Mouse (Mus musculus) adrenal gland, adult 2 months (tissue): ENCODE measurements at regions not wholly inside any gene's neighbourhood (a gene's known extent, or its start where the extent isn't known, plus 50 kb on each side); places are given as distances from the start of the nearest gene placed in this dataset.
A peak's percentile ranks its signal among the peaks of the same experiment; 100 is the strongest.

Experiments used
- DNase-seq: peaks from one replicate; pipeline ENCODE4 v3.0.0; 2021

DNA sequence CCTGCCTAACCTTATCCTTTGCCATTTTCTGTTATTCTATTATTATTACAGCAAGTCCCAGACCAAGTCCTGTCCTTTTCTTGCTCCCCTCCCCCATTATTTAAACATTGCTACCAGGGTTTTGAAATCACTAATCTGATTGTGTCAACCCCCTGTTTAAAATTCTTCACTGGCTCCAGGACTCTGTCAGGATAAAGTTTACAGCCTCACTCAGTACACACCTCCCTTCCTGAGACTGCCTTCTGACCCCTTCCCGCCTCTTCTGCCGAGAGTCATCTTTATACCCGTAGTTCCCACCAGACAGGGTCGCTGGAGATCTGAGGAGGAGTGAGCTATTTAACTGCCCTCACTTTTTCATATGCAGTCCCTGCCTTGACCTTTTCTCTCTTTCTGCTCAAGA is 110.3 kb upstream of the Syt6 start:
- DNase-seq = no peak

DNA sequence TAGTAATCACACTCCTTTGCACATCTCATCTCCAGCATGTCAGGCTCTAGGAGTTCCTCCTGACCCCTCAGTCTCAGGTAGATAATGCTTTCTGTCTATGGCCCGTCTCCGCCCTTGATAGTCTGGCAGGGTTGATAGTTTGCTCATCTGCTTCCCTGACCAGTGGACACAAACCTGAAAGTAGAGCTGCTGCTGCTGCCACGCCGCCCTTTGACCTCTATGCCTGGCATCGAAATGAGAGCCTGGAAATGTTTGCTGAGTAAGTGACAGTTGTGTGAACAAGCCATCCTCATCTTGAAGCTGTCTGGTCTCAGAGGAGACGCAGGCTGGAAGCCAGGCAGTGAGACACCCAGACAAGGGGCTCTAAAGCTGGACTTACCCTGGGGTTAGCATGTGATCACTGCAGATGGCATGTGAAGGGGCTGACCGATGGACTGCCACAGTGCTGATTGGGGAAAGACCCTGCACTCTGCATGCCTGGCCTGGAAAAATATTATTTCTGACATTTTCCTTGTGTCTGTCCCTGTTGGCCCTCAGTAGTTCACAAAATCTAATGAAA is 109.8 kb upstream of the Syt6 start:
- DNase-seq = no peak

DNA sequence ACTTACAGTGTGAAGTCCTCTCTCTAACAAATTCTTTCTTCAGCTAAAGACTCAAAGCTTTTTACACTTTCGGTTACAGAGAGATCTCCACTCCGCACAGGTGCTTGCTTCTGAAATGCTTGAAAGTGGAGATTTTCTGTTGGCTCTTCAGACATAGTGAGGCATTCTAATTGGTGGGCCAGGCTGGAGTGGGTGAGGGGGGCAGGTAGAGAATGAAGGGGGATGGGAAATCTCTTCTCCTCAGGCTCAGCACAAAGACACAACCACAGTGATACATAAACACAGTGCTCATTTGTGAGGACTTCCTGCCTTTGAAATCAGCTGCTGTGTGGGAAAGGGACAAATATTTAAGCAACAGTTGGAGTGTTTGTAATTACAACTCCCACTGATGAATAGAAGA is 109.1 kb upstream of the Syt6 start:
- DNase-seq = no peak

DNA sequence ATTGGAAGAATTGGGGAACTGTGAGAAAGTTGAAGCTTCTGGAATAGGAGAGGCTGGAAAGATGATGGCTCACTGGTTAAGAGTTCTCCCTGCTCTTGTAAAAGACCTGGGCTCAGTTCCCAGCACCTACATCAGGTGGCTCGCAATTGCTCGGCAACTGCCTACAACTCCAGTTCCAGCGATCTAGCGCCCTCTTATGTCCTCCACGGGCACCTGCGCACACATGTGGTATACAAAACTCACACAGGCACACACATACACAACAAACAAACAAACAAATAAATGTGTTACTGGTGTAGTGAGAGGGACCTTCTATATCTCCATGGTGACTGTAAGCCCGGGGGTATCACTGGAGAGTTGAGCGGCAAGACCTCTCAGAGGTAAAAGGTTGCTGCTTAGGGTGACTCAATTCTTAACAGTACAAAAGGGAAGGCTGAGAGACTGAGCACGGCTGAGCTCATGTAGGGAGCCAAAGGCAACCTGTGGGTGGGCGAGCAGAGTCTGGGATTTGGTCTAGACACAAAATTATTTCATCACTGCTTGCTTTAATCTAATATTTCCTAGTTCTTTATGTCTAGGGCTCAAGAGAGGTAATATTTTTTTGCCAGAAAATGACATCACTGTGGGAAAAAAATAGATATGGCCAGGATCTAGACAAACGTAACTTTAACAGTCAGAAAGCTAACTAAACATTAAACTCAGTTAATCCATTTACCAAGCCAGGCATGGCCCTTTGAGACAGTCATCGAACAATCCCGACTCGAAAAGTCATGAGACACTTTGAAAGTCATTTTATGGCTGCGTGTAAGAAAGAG is 104.2 kb upstream of the Syt6 start:
- no peak for DNase-seq

DNA sequence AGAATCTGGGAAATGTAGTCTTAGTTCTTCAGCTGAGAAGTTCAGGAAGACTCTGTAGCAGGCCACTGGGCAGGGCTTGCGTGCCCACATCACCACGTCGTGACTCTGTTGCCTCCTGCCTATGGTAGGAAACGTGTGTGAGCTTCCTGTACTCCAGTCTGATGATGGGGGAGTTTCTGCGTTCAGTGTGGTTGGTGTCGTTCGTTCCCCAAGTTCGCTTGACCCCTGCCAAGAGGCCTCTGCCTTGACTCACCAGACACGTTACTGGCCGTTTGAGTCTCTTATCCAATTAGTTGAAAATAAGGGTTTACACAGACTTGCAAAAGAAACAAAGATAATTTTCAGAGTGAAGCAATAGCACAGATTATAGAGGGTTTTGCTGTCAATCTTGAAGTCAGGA is 102.4 kb upstream of the Syt6 start:
- no peak for DNase-seq

DNA sequence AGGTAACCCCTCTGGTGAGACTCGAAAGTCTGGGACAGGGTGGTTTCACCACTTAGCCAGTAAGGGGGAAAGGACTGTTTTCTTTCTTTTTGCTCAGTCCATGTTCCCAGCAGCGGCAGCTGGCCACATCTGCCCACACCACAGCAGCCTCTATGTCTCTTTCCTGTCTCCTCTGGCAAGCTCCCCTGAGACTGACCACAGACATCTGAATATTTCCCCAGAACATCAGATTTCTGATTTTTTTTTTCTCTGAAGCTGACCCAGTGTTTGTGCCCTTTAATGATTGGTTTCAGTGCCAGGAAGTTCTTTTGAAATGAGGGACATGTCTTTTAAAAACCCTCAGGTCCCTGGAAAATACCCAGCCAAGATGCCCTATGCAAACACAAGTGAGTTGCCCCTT is 101.7 kb upstream of the Syt6 start:
- DNase-seq = no peak

DNA sequence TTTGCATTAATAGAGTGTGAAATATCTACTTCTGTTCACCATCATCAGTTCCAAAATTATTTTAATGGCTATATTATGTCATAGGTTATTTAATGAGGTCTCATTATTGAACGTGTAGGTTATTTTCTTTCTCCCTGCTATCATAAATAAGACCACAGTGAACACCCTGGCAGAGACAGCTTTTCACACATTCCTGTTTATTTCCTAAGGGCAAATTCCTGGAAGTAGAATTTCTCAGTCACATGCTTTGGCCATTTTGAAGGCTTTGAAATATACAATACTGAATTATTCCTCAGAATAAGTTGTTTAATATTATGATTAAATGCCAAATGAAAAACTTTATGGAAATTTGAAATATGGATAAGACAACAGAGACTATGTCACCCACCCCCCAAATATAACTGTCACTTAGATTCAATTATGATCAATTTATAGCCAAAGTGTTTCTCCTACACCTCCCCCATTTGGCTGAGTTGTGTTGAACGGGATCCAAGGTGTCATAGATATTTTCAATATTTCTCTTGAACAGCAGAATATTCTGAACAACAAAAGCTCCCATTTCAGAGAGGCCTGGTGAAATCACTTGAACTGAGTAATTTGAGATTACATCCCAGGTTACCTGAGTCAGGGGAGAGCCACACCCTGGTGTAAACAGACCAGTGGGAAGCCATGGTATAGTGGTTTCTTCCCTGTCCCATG is 95.0 kb upstream of the Syt6 start:
- no peak for DNase-seq

DNA sequence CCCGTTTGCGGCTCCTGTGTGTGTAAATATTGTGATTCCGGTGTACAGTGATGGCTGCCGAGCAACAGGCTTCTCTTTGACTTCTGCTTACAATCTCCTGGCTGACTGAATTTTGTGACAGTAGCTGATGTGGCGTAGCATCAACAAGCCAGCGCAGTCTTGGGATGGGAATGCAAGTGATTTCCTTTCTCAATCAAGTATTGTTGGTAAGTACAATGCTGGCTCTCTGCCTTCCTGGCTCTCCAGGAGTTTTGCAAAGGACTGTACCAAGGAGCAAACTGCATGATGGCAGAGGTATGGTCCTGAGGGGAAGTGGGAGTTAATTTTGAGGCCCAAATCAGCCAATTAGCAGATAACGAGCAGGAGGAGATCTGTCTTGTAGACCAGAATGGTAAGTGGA is 94.4 kb upstream of the Syt6 start:
- no peak for DNase-seq

DNA sequence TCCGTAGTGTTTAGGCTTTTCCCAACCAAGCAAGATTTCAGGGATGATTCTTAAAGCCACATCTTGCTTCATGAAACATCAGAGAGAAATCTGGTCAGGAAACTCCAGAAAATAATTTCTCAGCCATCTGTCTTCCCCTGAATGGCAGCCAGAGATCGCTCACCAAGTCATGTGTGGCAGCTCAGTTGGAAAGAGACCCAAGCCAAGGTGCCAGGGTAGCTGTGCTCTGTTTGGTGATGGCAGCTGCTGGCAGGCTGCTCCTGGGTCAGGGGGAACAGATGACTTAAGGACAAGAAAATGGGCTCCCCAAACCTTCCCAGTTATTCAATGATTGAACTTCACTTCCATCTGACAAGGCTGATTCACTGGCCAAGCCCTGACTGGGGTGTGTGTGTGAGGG is 91.7 kb upstream of the Syt6 start:
- no peak for DNase-seq

DNA sequence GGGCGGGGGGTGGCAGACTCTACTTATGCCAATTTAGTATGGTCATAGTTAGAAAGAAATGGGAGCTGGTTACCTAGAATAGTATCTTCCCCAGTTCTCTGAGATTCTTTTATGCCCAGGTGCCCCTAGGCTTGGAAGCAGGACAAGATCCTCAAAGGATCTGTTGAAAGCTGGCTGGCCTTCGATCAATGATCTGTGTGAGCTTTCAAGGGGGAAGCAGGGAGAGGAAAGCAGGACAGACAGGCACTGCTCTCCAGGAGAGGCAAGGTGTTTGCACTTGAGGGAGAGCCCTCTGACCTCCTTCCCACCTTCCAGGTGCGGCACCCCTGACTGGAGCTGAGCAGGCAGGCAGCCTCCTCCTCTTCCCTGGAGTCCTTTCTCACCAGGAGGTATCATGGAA is 91.3 kb upstream of the Syt6 start:
- DNase-seq = no peak

DNA sequence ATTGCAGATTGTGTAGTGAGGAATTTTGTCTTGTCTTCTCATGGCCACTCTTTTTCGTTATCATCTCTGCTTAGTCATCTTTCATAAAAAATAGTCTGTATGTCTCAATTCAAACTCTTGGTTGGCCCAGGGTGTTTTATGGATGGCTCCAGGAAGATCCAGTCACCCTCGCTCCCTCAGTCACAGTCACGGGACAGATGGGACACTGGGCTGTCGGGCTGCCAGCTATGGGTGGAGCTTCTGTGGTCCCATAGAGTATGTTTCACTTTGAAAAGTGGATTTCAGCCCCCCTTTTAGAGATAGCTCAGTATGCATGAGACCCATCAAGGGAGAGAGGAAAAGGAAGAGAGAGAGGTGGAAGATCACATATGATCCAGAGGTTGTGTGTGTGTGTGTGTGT is 85.2 kb upstream of the Syt6 start:
- peak; percentile 42 for DNase-seq

DNA sequence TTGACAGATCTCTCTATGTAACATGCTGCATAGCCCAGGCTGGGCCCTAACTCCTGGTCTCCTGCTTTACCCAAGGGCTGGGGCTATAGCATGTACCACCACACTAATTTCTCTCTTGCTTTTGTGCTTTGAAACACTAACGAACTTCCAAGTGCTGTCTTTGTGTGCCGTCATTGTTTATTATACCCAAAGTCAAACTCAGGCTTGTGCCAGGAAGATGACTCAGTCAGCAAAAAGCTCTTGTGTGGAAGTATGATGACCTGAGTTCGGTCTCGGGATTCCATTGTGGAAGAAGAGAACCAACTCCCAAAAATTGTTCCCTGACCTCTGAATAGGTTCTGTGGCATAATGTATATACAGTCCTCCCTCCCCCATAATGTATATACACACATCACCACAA is 84.1 kb upstream of the Syt6 start:
- DNase-seq = no peak

DNA sequence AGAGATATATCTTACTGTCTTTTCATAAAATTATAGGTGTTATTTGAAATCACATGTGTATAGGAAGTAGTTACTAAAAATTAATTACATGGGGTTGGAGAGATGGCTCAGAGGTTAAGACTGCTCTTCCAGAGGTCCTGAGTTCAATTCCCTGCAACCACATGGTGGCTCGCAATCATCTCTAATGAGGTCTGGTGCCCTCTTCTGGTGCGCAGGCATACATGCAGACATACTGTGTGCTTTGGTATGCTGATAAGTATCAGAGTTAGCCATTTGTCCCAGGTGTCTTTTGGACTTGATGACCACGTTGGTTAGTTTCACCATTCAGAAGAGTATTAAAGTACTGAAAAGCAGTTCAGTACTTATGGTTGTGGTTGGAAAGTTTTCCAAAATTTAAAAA is 82.8 kb upstream of the Syt6 start:
- no peak for DNase-seq

DNA sequence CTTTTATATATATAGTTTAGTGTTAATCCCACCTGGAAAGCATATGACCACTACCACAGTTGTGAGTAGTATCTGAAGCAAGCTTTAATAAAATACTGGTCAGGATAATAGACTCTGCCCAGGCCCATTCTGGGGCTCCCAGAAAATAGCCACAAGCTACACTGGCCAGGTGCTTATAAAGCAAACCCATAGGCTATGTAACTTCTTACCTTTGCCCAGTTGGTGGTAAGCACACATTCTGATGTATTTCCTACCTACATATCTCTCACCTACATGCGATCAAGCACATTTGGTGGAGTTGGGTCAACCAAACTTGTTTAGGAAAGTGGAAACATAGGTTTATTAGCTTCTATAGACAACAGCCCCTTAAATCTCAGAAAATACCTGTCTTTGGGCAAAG is 81.4 kb upstream of the Syt6 start:
- DNase-seq = no peak

DNA sequence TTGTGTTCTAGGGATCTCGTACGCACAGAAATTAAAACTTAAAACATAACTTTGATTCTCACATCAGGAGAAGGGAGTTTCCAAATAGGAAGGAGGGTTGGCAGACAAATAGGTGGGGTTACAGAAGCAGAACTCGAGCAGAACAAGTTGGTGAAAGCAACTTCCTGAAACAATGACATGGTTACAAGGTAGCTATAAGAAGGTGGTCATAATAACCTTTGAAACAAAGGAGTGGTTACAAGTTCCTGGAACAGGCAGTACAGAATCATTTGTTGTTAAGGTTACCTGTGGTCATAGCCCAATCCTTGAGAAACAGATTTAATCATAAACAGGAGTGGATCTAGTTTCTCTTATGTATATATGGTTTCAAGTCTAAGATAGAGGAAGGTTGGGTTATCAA is 81.0 kb upstream of the Syt6 start:
- DNase-seq = no peak

DNA sequence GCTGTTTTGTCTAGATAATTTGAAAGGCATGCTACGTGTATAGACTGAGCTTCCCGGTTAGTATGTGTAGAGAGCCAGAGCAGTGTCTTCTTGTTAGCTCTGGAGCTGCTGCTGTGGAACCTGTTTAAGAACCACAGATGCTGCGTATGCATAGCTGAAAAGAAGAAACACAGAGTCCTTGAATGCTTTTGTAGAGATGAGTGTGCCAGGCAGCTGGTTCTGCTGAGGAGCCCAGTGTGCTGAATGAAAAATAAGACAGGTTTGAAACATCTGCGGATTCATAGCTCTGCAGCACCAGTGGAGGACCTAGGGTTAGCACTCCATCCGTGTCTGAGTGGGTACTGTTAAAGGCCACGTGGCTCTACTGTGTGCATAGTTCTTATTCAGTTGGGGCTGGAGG is 78.9 kb upstream of the Syt6 start:
- no peak for DNase-seq

DNA sequence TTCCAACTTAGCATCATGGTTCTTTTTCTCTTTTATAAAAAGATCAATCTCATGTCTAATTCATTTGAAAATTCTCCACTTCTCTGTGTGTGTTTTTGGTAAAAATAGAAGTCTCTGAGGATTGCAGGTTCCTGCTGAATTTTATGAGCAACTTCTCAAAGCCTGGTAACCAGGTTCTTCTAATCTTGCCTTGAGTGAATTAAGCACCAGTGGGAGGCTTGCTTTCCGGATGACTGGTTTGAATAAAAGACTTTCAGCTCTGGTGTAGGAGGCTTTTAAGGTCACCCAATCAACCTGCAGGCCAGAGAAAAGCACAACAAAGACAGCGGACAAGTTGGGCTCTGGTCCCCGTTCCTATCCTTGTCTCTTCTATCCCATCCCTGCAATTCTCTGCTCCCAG is 78.3 kb upstream of the Syt6 start:
- DNase-seq = no peak

DNA sequence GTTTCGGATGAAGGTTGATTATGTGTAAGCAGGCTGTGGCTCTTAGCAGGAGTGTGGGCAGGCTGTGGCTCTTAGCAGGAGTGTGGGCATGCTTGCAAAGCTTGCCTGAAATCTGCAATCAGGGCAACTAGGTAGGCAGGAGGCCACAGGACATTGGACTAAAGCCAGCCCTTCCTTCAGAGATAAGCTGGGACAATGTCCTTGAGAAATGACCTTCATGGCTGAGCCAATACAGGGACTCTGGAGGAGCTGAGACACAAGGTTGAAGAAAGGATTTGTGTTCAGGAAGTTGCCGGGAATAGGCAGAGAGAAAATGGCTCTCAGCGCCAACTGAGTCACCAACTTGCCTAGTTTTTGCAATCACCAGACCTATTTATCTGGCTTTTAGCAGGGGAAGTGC is 77.3 kb upstream of the Syt6 start:
- DNase-seq = peak; percentile 69

DNA sequence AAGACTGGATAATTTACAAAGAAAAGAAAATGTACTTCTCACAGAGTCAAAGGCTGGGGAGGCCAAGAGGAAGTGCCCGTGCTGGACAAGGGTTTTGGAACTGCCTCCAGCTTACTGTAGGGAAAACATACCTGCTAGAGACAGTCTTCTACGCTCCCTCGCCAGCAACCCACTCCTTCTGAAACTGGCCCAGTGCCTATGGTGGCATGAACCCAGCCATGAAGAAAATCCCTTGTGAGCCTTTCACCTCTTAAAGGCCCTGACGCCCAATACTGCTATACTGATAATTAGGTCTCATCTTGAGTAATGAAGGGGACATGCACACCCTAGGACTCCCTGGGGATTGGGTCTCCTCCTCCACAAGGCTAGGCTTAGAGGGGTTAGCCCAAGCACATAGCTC is 76.6 kb upstream of the Syt6 start:
- DNase-seq = no peak

DNA sequence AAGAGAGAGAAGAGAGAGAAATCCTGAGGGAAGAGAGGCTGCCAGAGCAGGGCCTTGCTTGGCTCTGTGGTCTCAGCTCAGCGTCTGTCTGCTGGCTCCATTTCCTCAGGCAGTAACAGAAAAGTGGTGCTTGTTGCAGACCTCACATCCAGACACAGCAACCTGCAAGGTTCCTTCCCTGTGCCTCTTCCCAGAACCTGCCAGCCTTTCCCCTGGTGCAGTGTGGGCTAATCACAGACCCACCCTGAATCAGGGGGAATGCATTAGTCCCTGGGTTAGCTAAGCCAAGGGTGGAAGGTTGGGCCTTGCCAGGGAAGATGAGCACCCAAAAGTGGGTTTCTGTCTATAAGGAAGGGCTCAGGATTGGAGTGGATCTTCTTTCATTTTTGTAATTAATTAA is 75.2 kb upstream of the Syt6 start:
- DNase-seq = no peak

DNA sequence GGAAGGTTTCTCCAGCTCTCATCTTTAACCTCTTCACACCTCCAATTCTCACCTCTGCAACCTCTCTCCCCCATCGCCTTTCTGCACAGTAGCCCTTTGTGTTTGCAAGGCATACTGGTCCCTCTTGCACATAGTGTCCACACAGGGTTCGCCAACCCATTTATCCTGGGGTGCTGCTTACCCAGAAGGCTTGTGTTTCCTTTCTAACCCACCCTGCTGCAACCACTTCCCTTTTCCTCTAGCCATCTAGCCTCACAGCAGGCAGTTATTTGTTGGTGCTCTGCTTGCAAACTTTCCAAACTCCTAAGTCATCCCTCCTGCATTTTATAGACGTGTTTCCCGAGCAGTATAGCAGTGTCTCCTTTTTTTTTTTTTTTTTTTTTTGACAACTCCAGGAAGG is 74.7 kb upstream of the Syt6 start:
- DNase-seq = no peak

DNA sequence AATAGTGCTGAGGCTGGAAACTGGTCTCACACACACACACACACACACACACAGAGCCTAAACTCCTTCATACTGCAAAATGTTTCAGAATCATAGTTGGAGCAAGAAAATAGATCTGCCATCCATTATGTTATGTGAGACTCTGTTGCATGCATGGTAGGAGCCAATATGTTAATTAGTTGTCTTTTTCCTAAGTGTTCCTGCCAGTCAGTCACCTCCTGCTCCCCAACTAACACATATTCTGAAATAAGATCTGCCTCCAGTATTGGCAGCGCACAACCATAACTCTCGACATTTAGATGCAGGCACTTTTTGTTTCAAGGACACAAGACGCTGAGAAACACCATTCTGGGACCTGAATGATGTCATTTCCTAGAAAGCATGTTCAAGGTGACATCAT is 70.9 kb upstream of the Syt6 start:
- DNase-seq = no peak

DNA sequence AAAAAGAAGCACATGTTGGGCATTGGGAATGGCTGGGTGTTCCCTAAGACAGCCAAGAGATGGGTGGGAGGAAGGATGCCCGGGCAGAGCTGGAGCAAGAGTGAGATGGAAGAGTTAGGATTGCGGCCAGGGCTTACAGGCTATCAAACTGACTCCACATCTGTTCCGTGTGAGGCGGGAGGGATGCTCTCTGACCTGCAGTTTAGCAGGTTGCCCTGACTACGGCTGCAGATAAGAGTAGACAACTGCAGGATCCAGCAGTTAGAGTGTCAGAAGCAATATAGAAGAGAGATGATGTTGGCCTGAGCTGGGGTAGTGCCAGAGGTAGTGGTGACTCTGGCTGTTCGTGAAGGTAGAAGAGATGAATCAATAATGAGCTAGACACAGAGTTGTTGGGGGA is 61.6 kb upstream of the Syt6 start:
- DNase-seq = no peak

DNA sequence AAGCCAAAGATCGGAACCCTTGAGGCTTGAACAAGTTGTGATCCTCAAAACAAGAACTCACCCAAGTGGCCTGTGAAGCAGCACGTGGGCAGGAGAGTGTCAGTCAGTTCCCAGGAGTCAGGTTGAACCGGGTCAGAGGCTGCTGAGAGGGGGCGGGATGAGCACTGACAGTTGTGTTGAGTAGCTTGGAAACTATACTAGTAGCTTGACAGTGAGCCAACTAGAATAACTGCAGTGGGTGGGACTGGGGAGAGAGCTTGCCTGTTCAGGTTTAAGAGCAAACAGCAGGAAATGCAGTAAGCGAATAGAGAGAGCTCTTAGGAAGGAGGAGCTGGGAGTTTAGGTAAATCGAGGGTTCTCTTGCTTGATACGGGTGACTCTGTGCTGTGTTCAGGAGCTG is 61.0 kb upstream of the Syt6 start:
- no peak for DNase-seq
